Mouse (Mus musculus) liver, embryonic 16.5 days (tissue): ENCODE measurements around the gene Plxna1. TPM values are rescaled to one million over a fixed set of nuclear protein-coding genes. Genes with fewer than 3 reads are reported as not detected.

Experiments
- ATAC-seq: fragments of 200-750 bp; cut with Nextera tagmentation; 2 replicates; pipeline ENCODE4 v1.8.0; 2017; ENCODE audit warnings: low read depth, mild to moderate bottlenecking, moderate number of reproducible peaks, moderate library complexity
- H3K27ac ChIP-seq: fragments of 300-500 bp; sonication (generic); 2 replicates; pipeline ENCODE4 v1.5.1; 2014; ENCODE audit warnings: mild to moderate bottlenecking, low read length
- H3K27me3 ChIP-seq: fragments of 300-500 bp; sonication (generic); 2 replicates; pipeline ENCODE4 v1.6.1; 2014; ENCODE audit warnings: low read depth, low read length, mixed read lengths; ENCODE audit not compliant: control insufficient read depth, insufficient read depth
- H3K36me3 ChIP-seq: fragments of 300-500 bp; sonication (generic); 2 replicates; pipeline ENCODE4 v1.6.1; 2014; ENCODE audit warnings: mild to moderate bottlenecking; ENCODE audit not compliant: control insufficient read depth, insufficient read depth
- H3K4me1 ChIP-seq: fragments of 300-500 bp; sonication (generic); 2 replicates; pipeline ENCODE4 v1.6.1; 2014; ENCODE audit warnings: low read depth, low read length, mixed read lengths; ENCODE audit not compliant: control insufficient read depth
- H3K4me2 ChIP-seq: fragments of 300-500 bp; sonication (generic); 2 replicates; pipeline ENCODE4 v1.6.1; 2014; ENCODE audit warnings: low read depth, low read length, mixed read lengths
- H3K4me3 ChIP-seq: fragments of 300-500 bp; sonication (generic); 2 replicates; pipeline ENCODE4 v1.5.1; 2014; ENCODE audit warnings: low read depth, mild to moderate bottlenecking, low read length
- H3K9ac ChIP-seq: fragments of 300-500 bp; sonication (generic); 2 replicates; pipeline ENCODE4 v1.6.1; 2014; ENCODE audit warnings: low read depth, low read length
- H3K9me3 ChIP-seq: fragments of 300-500 bp; sonication (generic); replicated peaks from 2 replicates; pipeline ENCODE4 v1.6.1; 2016; ENCODE audit warnings: low read length; ENCODE audit not compliant: control insufficient read depth
- WGBS: fragments of 180-500 bp; shearing (Covaris S2); extraction: QIAGEN DNeasy Blood & Tissue Kit; methylation state at CpG from one replicate; pipeline ENCODE4 v1.1.7; 2014; ENCODE audit not compliant: insufficient replicate concordance; 5-methylcytosine and 5-hydroxymethylcytosine counted together
- polyA plus RNA-seq: library from polyadenylated mRNA; unstranded; fragments of >200 nt; fragmentation: Nextera tagmentation; extraction: Ambion mirVana; gene quantifications from 2 replicates; pipeline ENCODE4 v1.2.1, GENCODE M21; 2015

Gene Plxna1
- polyA plus RNA-seq, 1 experiment from 2014 or later, result 1.0 TPM

- H3K4me2 ChIP-seq, result no peak overlapping the region
- no peaks in the 10 kb centered on the region for H3K9me3 ChIP-seq
- H3K27me3 ChIP-seq, result no peaks in the 10 kb centered on the region
- H3K27ac ChIP-seq, result no peak overlapping the region
- H3K36me3 ChIP-seq, result no peaks in the 10 kb centered on the region
- H3K4me3 ChIP-seq, result no peak overlapping the region
- no peak for ATAC-seq
- no peak overlapping the region for H3K9ac ChIP-seq
- H3K4me1 ChIP-seq, result no peaks in the 10 kb centered on the region; the same call in 1 of the 2 replicates
- 57% methylated on average over 3 of the region's 3 CpGs for WGBS
Measured at GRCm38 (mm10) chr6:89345486-89345785, 17.0 kb downstream of the Plxna1 start.

- Histone ChIP-seq H3K4me1 (no peaks in the 10 kb centered on the region; the same call in 1 of the 2 replicates), H3K27me3 (no peaks in the 10 kb centered on the region), H3K9me3 (no peaks in the 10 kb centered on the region), H3K4me2 (no peak overlapping the region), H3K27ac (no peak overlapping the region), H3K4me3 (no peak overlapping the region), H3K36me3 (no peaks in the 10 kb centered on the region), H3K9ac (no peak overlapping the region)
- ATAC-seq, result peak; percentile 73
- WGBS, result 47% methylated on average over 10 of the region's 10 CpGs
Measured at GRCm38 (mm10) chr6:89344613-89345485, 17.6 kb downstream of the Plxna1 start.

- WGBS, result 57% methylated on average over 4 of the region's 4 CpGs
- Histone ChIP-seq H3K9me3 (no peaks in the 10 kb centered on the region), H3K27ac (no peak overlapping the region), H3K4me1 (no peaks in the 10 kb centered on the region; the same call in 1 of the 2 replicates), H3K4me3 (no peak overlapping the region), H3K27me3 (no peaks in the 10 kb centered on the region), H3K9ac (no peak overlapping the region), H3K4me2 (no peak overlapping the region), H3K36me3 (no peaks in the 10 kb centered on the region)
- ATAC-seq, result no peak
Measured at GRCm38 (mm10) chr6:89341981-89342380, 20.4 kb downstream of the Plxna1 start.

- ATAC-seq, result no peak
- WGBS, result 41% methylated on average over 2 of the region's 2 CpGs
Measured at GRCm38 (mm10) chr6:89339447-89339846, 23.0 kb downstream of the Plxna1 start.

GRCm38 (mm10) chr6:89338733-89339132 lies 23.7 kb downstream of the Plxna1 start:
- no peaks in the 10 kb centered on the region for H3K4me1 ChIP-seq
- no peaks in the 10 kb centered on the region for H3K36me3 ChIP-seq
- no peak for ATAC-seq
- H3K9ac ChIP-seq, result no peak overlapping the region
- no peaks in the 10 kb centered on the region for H3K9me3 ChIP-seq
- H3K4me2 ChIP-seq, result no peak overlapping the region
- no peaks in the 10 kb centered on the region for H3K27me3 ChIP-seq
- no peak overlapping the region for H3K27ac ChIP-seq
- WGBS, result 73% methylated on average over 8 of the region's 8 CpGs
- no peak overlapping the region for H3K4me3 ChIP-seq

More at GRCm38 (mm10) chr6:89339447-89339846, 23.0 kb downstream of the Plxna1 start:
- Histone ChIP-seq H3K36me3 (no peaks in the 10 kb centered on the region), H3K4me1 (no peaks in the 10 kb centered on the region; the same call in 1 of the 2 replicates), H3K4me2 (no peak overlapping the region), H3K9ac (no peak overlapping the region), H3K27me3 (no peaks in the 10 kb centered on the region), H3K4me3 (no peak overlapping the region), H3K27ac (no peak overlapping the region), H3K9me3 (no peaks in the 10 kb centered on the region)

- Histone ChIP-seq H3K27me3 (no peaks in the 10 kb centered on the region), H3K9me3 (no peaks in the 10 kb centered on the region), H3K27ac (no peak overlapping the region), H3K36me3 (no peaks in the 10 kb centered on the region), H3K4me1 (no peaks in the 10 kb centered on the region), H3K4me2 (no peak overlapping the region), H3K9ac (no peak overlapping the region), H3K4me3 (no peak overlapping the region)
- ATAC-seq, result no peak
- WGBS, result 82% methylated on average over 9 of the region's 9 CpGs
Measured at GRCm38 (mm10) chr6:89337574-89337973, 24.8 kb downstream of the Plxna1 start.

GRCm38 (mm10) chr6:89333964-89334702 lies 28.3 kb downstream of the Plxna1 start:
- H3K4me3 ChIP-seq, result no peak overlapping the region
- H3K9me3 ChIP-seq, result no peaks in the 10 kb centered on the region
- no peak overlapping the region for H3K4me2 ChIP-seq
- no peak for ATAC-seq
- no peaks in the 10 kb centered on the region for H3K4me1 ChIP-seq
- no peak overlapping the region for H3K9ac ChIP-seq
- H3K27ac ChIP-seq, result no peak overlapping the region
- H3K36me3 ChIP-seq, result no peaks in the 10 kb centered on the region
- whole genome bisulfite sequencing, result 75% methylated on average over 12 of the region's 12 CpGs
- no peaks in the 10 kb centered on the region for H3K27me3 ChIP-seq

- H3K9ac ChIP-seq, result no peak overlapping the region
- no peak for ATAC-seq
- H3K27me3 ChIP-seq, result no peaks in the 10 kb centered on the region
- H3K9me3 ChIP-seq, result no peaks in the 10 kb centered on the region
- no peaks in the 10 kb centered on the region for H3K36me3 ChIP-seq
- no peaks in the 10 kb centered on the region for H3K4me1 ChIP-seq
- H3K4me2 ChIP-seq, result no peak overlapping the region
- WGBS, result 81% methylated on average over 10 of the region's 10 CpGs
- no peak overlapping the region for H3K4me3 ChIP-seq
- H3K27ac ChIP-seq, result no peak overlapping the region
Measured at GRCm38 (mm10) chr6:89330957-89331356, 31.5 kb downstream of the Plxna1 start.

GRCm38 (mm10) chr6:89328634-89329033 lies 33.8 kb downstream of the Plxna1 start:
- Histone ChIP-seq H3K4me3 (no peak overlapping the region), H3K9ac (no peak overlapping the region), H3K27ac (no peak overlapping the region), H3K27me3 (no peaks in the 10 kb centered on the region), H3K4me2 (no peak overlapping the region), H3K4me1 (no peaks in the 10 kb centered on the region), H3K9me3 (no peaks in the 10 kb centered on the region), H3K36me3 (no peaks in the 10 kb centered on the region)
- WGBS, result 72% methylated on average over 4 of the region's 4 CpGs
- no peak for ATAC-seq
